Mouse (Mus musculus) hindbrain, postnatal 0 days (tissue): ENCODE data around the gene Baiap2. TPM values are rescaled to one million over a fixed set of nuclear protein-coding genes. Genes with fewer than 3 reads are reported as not detected.

Experiments used
- ATAC-seq: fragments of 200-750 bp; cut with Nextera tagmentation; 2 replicates; pipeline ENCODE4 v1.8.0; 2017; ENCODE audit warnings: mild to moderate bottlenecking, moderate TSS enrichment, moderate library complexity
- DNase-seq: peaks from one replicate; pipeline ENCODE4 v3.0.0-alpha.2; 2015; ENCODE audit warnings: low spot score
- H3K27ac ChIP-seq: fragments of 300-500 bp; sonication (generic); 2 replicates; pipeline ENCODE4 v1.5.1; 2014; ENCODE audit warnings: mild to moderate bottlenecking
- H3K27me3 ChIP-seq: fragments of 300-500 bp; sonication (generic); 2 replicates; pipeline ENCODE4 v1.6.1; 2014; ENCODE audit warnings: low read length, mixed read lengths; ENCODE audit not compliant: insufficient read depth
- H3K36me3 ChIP-seq: fragments of 300-500 bp; sonication (generic); 2 replicates; pipeline ENCODE4 v1.6.1; 2014; ENCODE audit warnings: low read length, mixed read lengths; ENCODE audit not compliant: insufficient read depth
- H3K4me1 ChIP-seq: fragments of 300-500 bp; sonication (generic); 2 replicates; pipeline ENCODE4 v1.6.1; 2014; ENCODE audit warnings: antibody characterized with exemption, low read length, mixed read lengths; ENCODE audit not compliant: insufficient read depth
- H3K4me2 ChIP-seq: fragments of 300-500 bp; sonication (generic); 2 replicates; pipeline ENCODE4 v1.6.1; 2014; ENCODE audit warnings: low read depth, mild to moderate bottlenecking, low read length, moderate library complexity, mixed read lengths
- H3K4me3 ChIP-seq: fragments of 300-500 bp; sonication (generic); 2 replicates; pipeline ENCODE4 v1.5.1; 2014; ENCODE audit warnings: low read length
- H3K9ac ChIP-seq: fragments of 300-500 bp; sonication (generic); replicated peaks from 2 replicates; pipeline ENCODE4 v1.6.1; 2014; ENCODE audit warnings: mild to moderate bottlenecking, low read length, moderate library complexity, mixed read lengths
- H3K9me3 ChIP-seq: fragments of 300-500 bp; sonication (generic); 2 replicates; pipeline ENCODE4 v1.6.1; 2016; ENCODE audit warnings: low read length, mixed read lengths
- CTCF ChIP-seq: IDR thresholded peaks from 2 replicates; pipeline ENCODE4 v1.5.1; 2016; ENCODE audit warnings: antibody characterized with exemption, control low read depth, low read depth
- whole genome bisulfite sequencing: fragments of 180-500 bp; shearing (Covaris S2); extraction: QIAGEN DNeasy Blood & Tissue Kit; methylation state at CpG from one replicate; pipeline ENCODE4 v1.1.7; 2014; 5-methylcytosine and 5-hydroxymethylcytosine counted together
- polyA plus RNA-seq: library from polyadenylated mRNA; unstranded; fragments of >200 nt; fragmentation: Nextera tagmentation; extraction: Ambion mirVana; gene quantifications from 2 replicates; pipeline ENCODE4 v1.2.1, GENCODE M21; 2015
- total RNA-seq: library from RNA; depleted of rRNA; stranded (reverse); fragments of >200 nt; gene quantifications from 2 replicates; pipeline ENCODE4 v1.2.3, GENCODE M21; 2014

Gene Baiap2
- total and polyA plus RNA-seq, 2 experiments from 2014 or later: 30.8 to 62.4 TPM

DNA sequence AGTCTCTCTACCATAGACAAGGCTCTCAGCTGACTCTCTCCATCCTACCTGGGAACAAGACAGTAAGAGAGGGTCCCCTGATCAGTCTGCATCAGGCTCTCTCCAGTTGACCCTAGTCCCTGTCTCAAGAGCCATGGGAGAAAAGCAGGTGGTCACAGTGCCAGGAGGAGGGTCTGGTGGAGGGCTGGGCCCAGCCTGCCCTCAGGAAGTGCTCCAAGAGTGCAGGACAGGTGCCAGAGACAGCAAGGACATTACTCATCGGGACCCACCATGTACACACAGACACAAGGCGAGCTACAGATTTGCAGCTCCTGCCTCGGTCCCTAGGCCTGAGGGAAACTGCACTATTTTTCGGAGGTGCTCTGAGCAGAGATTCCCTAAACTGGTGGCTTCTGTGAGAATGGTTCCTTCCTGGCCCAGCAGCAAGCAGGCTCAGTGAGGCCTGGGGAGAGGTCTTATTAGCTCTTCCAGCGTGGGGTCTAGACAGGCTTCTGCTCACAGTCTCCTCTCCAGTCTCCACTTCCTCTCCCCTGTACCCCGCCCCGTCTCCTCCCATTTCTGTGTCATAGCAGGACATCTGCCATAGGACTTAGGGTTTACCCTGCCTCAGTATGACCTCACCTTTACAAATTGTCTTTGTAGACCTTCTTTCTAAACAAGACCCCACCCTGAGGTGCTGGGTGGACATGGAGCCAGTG, 99.7 kb downstream of the Baiap2 start:
- peak overlapping the region; percentile 46 for H3K27ac ChIP-seq
- peaks cover 37% of the 10 kb centered on the region for H3K4me1 ChIP-seq
- no peaks in the 10 kb centered on the region for H3K36me3 ChIP-seq
- 65% methylated on average over 7 of the region's 7 CpGs for WGBS
- no peaks in the 10 kb centered on the region for H3K9me3 ChIP-seq
- H3K4me2 ChIP-seq: peak overlapping the region; percentile 16; the same call in 1 of the 2 replicates
- no peak overlapping the region for H3K9ac ChIP-seq
- DNase-seq (no peak), ATAC-seq (no peak)
- no peaks in the 10 kb centered on the region for H3K27me3 ChIP-seq
- no peak overlapping the region for H3K4me3 ChIP-seq
- TF ChIP-seq CTCF: no peak

DNA sequence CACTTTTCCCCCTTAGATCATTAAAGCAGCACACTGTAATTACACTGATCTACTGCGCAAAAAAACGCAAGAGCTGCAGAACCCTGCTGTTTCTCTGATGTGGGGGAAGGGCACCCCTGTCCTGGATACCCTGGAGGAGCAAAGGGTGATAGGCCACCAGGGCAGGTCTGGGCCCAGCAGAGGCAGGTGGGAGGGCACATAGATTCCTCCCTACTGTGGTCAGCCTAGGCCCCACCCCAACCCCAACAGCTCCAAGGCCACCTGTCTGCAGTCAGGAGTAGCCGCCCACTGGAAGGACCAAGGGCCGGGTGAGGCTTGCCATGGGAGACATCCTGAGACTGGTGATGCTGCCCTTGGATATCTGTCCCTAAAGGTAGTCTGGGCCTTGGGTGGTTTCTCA, 102.8 kb downstream of the Baiap2 start:
- peak overlapping the region; percentile 94 for H3K27ac ChIP-seq
- ATAC-seq: no peak
- H3K36me3 ChIP-seq: no peaks in the 10 kb centered on the region
- H3K9ac ChIP-seq: peak overlapping the region; percentile 83
- H3K9me3 ChIP-seq: no peaks in the 10 kb centered on the region
- peaks cover 44% of the 10 kb centered on the region for H3K4me1 ChIP-seq
- H3K27me3 ChIP-seq: no peaks in the 10 kb centered on the region
- no peak for TF ChIP-seq CTCF
- DNase-seq: no peak
- H3K4me3 ChIP-seq: peak overlapping the region; percentile 67
- peak overlapping the region; percentile 85 for H3K4me2 ChIP-seq
- 49% methylated on average over 4 of the region's 4 CpGs for WGBS

DNA sequence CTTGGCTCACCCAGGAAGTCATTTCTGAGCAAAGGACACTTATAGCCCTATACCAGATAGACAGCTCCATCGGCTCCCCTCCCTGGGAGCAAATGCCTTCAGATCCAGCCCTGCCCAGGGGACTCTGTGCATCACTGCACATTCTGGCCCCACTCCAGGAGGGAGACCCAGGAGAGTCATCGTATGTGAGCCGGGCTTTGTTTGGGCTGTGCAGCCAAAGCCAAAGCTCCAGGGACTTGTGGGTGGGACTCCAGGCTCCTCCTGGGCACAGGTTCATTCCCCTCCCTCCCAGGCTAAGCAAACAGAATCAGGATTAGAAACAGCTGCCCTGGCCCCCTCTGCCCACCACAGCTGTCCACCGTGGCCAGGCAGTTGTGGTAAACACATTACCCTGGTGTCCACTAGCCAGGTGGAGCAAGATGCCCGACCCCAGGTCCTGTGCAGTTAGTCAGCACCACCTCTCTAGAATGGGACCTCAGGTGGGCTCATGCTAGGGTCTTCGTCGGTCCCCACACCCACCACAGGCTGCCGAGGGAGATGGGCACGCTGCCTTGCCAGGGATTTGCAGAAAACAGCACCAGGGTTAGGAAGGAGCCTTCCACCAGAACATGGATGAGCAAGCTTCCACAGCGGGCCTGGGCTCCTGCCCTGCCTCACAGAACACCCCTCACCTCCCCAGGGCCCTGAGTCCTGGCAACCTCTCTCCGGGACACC, 103.4 kb downstream of the Baiap2 start:
- 19% methylated on average over 11 of the region's 11 CpGs for WGBS
- Histone ChIP-seq H3K9me3 (no peaks in the 10 kb centered on the region), H3K4me3 (peak overlapping the region; percentile 67), H3K4me1 (peaks cover 38% of the 10 kb centered on the region), H3K27ac (peak overlapping the region; percentile 94), H3K9ac (peak overlapping the region; percentile 83), H3K36me3 (no peaks in the 10 kb centered on the region), H3K4me2 (peak overlapping the region; percentile 85), H3K27me3 (no peaks in the 10 kb centered on the region)
- ATAC-seq (peak; percentile 31; the same call in 1 of the 2 replicates), DNase-seq (peak; percentile 70)
- TF ChIP-seq CTCF: no peak

DNA sequence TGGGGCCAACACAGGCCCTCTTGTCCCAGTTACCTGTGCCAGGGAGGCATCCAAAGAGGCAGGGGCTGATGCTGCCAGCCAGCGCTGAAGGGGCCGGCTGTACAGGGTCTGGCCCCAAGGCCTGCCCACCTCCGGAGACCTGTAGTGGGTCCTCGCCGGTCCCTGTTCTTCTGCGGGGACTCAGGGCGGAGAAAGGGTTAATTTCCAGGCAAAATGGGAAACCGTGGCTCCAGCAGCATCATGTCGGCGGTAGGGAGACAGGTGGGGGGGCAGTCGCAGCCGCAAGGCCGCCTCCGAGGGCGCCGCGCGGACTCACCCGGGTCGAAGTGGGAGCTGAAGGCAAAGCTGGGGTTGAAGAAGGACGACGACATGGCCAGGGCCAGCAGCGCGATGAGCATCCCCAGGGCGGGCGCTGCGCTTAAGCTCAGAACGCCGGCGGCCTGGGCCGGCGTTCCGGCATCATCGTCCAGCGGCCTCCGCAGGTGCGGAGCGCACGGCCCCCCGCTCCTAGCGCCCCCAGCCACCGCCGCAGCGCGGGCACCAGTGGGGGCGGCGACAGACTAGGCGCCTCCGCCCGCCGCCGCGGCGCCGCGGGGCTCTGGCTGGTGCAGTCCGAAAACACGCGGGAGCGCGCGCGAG, 104.1 kb downstream of the Baiap2 start, which contains the start of gene Aatk:
Gene Aatk, minus strand, starts transcription at position 615 of the 639 bp plus-strand sequence.
- H3K4me3 ChIP-seq: peak within 1 kb of the TSS; percentile 67
- H3K27ac ChIP-seq: peak within 1 kb of the TSS; percentile 94
- whole genome bisulfite sequencing: under 1% methylated on average over 55 of the region's 63 CpGs
- ATAC-seq (0 out of 2 replicates have a peak, but pooled peaks have one; percentile 5), DNase-seq (peak; percentile 70)
- no peaks in the 10 kb centered on the region for H3K27me3 ChIP-seq
- H3K9me3 ChIP-seq: no peaks in the 10 kb centered on the region
- no peaks in the 10 kb centered on the region for H3K36me3 ChIP-seq
- no peak for TF ChIP-seq CTCF
- H3K9ac ChIP-seq: peak within 1 kb of the TSS; percentile 83
- H3K4me2 ChIP-seq: peak within 1 kb of the TSS; percentile 85
- peaks cover 33% of the 10 kb centered on the region for H3K4me1 ChIP-seq

DNA sequence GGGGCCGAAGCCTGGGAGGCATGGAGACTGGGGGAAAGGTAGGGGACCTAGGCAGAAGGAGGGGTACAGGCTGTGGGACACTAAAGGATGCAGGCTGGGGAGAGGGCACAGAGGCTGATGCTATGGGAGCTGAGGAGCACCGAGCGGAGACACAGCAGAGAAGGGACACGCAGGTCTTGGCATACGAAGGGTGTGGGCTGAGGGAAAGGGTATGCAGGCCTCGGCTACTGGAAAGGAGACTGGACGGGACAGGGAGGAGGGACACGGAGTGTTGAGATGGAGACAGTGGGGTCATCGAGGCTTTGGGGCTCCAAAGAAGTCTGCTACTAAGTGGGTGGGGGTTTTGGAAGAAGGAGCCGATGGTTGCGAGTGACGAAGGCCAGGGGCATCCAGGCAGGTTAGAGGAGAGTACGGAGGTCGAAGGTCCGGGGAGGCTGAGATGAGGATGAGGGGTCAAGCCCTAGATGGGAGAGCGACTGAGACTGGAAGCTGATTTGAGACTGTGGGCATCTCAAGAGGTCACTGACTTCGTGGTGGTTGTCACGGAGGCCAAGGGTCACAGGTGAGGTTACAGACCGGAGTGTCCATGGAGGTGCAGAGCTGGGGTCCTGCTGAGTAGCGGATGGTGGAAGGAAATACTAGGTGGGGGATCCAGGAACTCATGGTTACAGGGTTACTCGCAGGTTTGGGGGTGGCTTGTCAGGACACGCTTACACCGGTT, 105.1 kb downstream of the Baiap2 start:
- Histone ChIP-seq H3K27ac (peak overlapping the region; percentile 94), H3K4me1 (peaks cover 24% of the 10 kb centered on the region), H3K27me3 (no peaks in the 10 kb centered on the region), H3K4me2 (peak overlapping the region; percentile 85), H3K9ac (peak overlapping the region; percentile 83), H3K4me3 (peak overlapping the region; percentile 67), H3K9me3 (no peaks in the 10 kb centered on the region), H3K36me3 (no peaks in the 10 kb centered on the region)
- 5% methylated on average over 23 of the region's 23 CpGs for WGBS
- ATAC-seq: 0 out of 2 replicates have a peak, but pooled peaks have one; percentile 9
- TF ChIP-seq CTCF: no peak
- peak; percentile 45 for DNase-seq

DNA sequence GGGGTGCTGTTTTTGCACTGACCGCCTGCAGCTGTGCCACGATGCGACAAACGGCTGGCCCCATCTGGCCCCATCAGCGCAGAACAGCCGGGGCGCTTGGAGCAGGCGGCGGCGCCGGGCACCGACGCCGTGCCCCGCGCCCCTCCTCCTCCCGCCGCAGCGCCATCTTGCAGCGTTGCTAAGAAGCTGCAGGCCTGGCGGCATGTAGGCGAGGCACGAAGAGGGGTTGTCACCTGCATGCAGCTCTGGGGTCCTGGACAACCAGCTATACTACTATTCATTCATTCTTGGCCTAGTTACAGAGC, 105.6 kb downstream of the Baiap2 start:
- peak; percentile 53; the same call in 1 of the 2 replicates for TF ChIP-seq CTCF
- H3K27me3 ChIP-seq: no peaks in the 10 kb centered on the region
- H3K36me3 ChIP-seq: no peaks in the 10 kb centered on the region
- WGBS: under 1% methylated on average over 22 of the region's 23 CpGs
- peak overlapping the region; percentile 94 for H3K27ac ChIP-seq
- H3K9ac ChIP-seq: peak overlapping the region; percentile 83
- peak overlapping the region; percentile 85 for H3K4me2 ChIP-seq
- peak; percentile 48; the same call in 1 of the 2 replicates for ATAC-seq
- H3K9me3 ChIP-seq: no peaks in the 10 kb centered on the region
- H3K4me3 ChIP-seq: peak overlapping the region; percentile 67
- peaks cover 23% of the 10 kb centered on the region for H3K4me1 ChIP-seq
- DNase-seq: peak; percentile 87
